Mouse (Mus musculus): ENCODE data around the gene Rmdn3. TPM values are rescaled to one million over a fixed set of nuclear protein-coding genes. Genes with fewer than 3 reads are reported as not detected.

Rmdn3 gene
- total and polyA plus RNA-seq, 3 experiments = 41.8 to 59.1 (median 49.9) TPM

DNA sequence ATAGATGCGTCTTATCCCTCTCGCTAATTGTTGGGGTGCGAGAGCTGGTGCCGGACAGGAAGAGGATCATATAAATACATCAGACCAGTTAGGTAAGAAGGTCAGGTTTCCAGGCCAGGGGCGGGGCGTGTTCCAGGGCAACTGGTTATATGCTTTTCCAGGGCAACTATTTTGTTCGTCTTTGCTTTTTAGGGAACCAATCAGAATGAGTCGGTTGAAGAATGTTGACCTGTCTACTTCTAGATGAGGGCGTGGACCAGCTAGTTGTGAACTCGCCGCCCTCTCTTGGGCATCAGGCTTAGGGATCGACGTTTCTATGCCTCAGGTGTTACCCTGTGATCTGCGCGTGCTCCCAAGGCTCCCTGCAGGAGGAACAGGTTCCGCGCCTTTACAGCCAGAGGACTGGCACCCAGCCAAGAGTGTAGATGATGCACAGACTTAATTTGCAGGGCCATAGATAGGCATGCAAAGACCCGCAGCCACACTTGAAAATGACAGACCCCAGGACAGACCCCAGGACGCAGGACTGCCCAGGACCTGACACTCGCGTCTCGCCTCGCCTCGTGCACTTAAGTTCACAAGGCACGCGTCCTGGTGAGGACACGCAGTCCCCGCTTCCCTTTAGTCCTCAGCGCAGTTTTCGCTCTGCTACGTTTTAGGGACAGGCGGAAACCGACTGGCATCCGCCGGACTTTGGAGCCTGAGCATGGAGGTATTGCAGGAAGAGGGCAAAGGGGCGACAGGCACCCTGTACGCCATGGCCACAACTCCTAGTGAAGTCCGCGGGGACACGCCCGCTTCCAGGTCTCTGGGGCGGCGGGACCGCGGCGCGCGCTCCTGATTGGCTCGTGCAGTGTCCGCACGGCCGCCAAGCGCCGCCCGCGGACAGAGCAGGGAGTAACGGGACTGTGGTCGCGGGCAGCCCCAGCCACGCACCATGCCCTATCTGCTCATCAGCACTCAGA lies 10.3 kb upstream of the Rmdn3 start, which contains the start of gene Gchfr:
TSS of gene Gchfr (plus strand) at position 873 of the 965 bp plus-strand sequence.
- Histone ChIP-seq H3K4me3 (replicated peaks in 1 of 3; ENCODE audit: low read depth in 2 of 3, low read length in 2 of 3, poor library complexity in 1 of 3) (peak within 1 kb of the TSS; percentile 30 to 57 (median 37)), H3K27ac (ENCODE audit: insufficient read depth, low read depth) (no peak within 1 kb of the TSS), H3K9ac (ENCODE audit: insufficient read depth, low read depth) (no peak within 1 kb of the TSS; the same call in 1 of the 2 replicates), H3K4me2 (ENCODE audit: insufficient read depth, low read depth, poor library complexity, severe bottlenecking) (peak within 1 kb of the TSS; percentile 74), H3K79me2 (replicated peaks; ENCODE audit: control insufficient read depth, extremely low read depth, insufficient read depth, poor library complexity, severe bottlenecking) (no peaks in the 10 kb centered on the region), H3K4me1 (ENCODE audit: control insufficient read depth in 1 of 2, insufficient read depth in 2 of 2) (peaks cover 17 to 57% of the 10 kb centered on the region in 2 experiments), H3K27me3 (replicated peaks) (peaks cover 10% of the 10 kb centered on the region), H3K36me3 (replicated peaks in 1 of 2; ENCODE audit: control insufficient read depth in 1 of 2, insufficient read depth in 1 of 2, low read length in 1 of 2) (peaks cover 0 to 5% of the 10 kb centered on the region in 2 experiments), H3K9me3 (replicated peaks; ENCODE audit: low read length) (peaks cover 8% of the 10 kb centered on the region)
- DNase-seq (ENCODE audit: extremely low read depth) = no peak
- dilution Hi-C loops (cut with MboI; ENCODE audit: extremely low pct_ligation_motif_present, extremely low pct_unique_long_range_greater_than_20kb, low sequenced_read_pairs) (no loop called here), in situ Hi-C loops (cut with MboI; ENCODE audit: low pct_ligation_motif_present, low pct_unique_long_range_greater_than_20kb, low sequenced_read_pairs) (no loop called here)
- TF ChIP-seq E2F4 (IDR thresholded peaks at IDR 0.05; ENCODE audit: insufficient replicate concordance, low read depth, low read length) = no peak
- TF ChIP-seq ZKSCAN1 (IDR thresholded peaks at IDR 0.05; ENCODE audit: borderline replicate concordance, low read depth, low read length) = no peak
- TF ChIP-seq SMC3 (IDR thresholded peaks at IDR 0.05; ENCODE audit: low read depth, low read length) = peak; percentile 7; the same call in 1 of the 2 replicates
- TF ChIP-seq UBTF (IDR thresholded peaks at IDR 0.05; ENCODE audit: low read depth, low read length) = no peak
- TF ChIP-seq CHD1 (IDR thresholded peaks at IDR 0.05; ENCODE audit: low read depth, low read length) = no peak
- no peak for TF ChIP-seq ELF1 (IDR thresholded peaks at IDR 0.05; ENCODE audit: low read depth, low read length)
- TF ChIP-seq TCF12 (IDR thresholded peaks at IDR 0.05; ENCODE audit: low read depth, low read length) = 0 out of 2 replicates have a peak, but pooled peaks have one; percentile 32
- peak; percentile 66; the same call in 1 of the 2 replicates for TF ChIP-seq MAX (IDR thresholded peaks at IDR 0.05; ENCODE audit: low read length)
- TF ChIP-seq RCOR1 (conservative IDR thresholded peaks at IDR 0.05; ENCODE audit: low read depth, low read length) = no peak
- TF ChIP-seq POLR2AphosphoS2 (IDR thresholded peaks at IDR 0.05; ENCODE audit: low read depth, low read length) = no peak
- TF ChIP-seq ZC3H11A (IDR thresholded peaks at IDR 0.05; ENCODE audit: low read depth, low read length) = no peak
- TF ChIP-seq NRF1 (IDR thresholded peaks at IDR 0.05; ENCODE audit: low read depth, low read length) = peak; percentile 26; the same call in 1 of the 2 replicates
- TF ChIP-seq ZNF384 (IDR thresholded peaks at IDR 0.05; ENCODE audit: low read depth, low read length) = no peak
- TF ChIP-seq POLR2A (IDR thresholded peaks at IDR 0.05; ENCODE audit: low read depth, low read length) = no peak
- no peak for TF ChIP-seq KAT2A (IDR thresholded peaks at IDR 0.05; ENCODE audit: insufficient replicate concordance, low read length)
- no peak for TF ChIP-seq CHD2 (IDR thresholded peaks at IDR 0.05; ENCODE audit: low read length)
- no peak for TF ChIP-seq ZMIZ1 (IDR thresholded peaks at IDR 0.05; ENCODE audit: low read depth, low read length)
- no peak for TF ChIP-seq USF1 (IDR thresholded peaks at IDR 0.05; ENCODE audit: low read depth, low read length)
- TF ChIP-seq HCFC1 (IDR thresholded peaks at IDR 0.05; ENCODE audit: low read depth, low read length) = no peak
- TF ChIP-seq JUND (conservative IDR thresholded peaks at IDR 0.05; ENCODE audit: low read depth, low read length) = no peak
- TF ChIP-seq TBP (conservative IDR thresholded peaks at IDR 0.05; ENCODE audit: low read depth, low read length) = no peak
- TF ChIP-seq NELFE (IDR thresholded peaks at IDR 0.05; ENCODE audit: low read depth, low read length) = no peak
- TF ChIP-seq CTCF (conservative IDR thresholded peaks at IDR 0.05 in 1 of 2, IDR thresholded peaks at IDR 0.05 in 1 of 2; ENCODE audit: low read depth in 2 of 2, low read length in 2 of 2) = 0 out of 4 replicates have a peak, but pooled peaks of 1 of the 2 experiments have one; percentile 14
- TF ChIP-seq JUN (IDR thresholded peaks at IDR 0.05; ENCODE audit: insufficient read depth, low read depth, low read length) = no peak
- TF ChIP-seq GABPA (IDR thresholded peaks at IDR 0.05; ENCODE audit: insufficient replicate concordance, low read depth, low read length) = no peak
- no peak for TF ChIP-seq RAD21 (IDR thresholded peaks at IDR 0.05; ENCODE audit: low read depth, low read length)
- no peak for TF ChIP-seq MYC (IDR thresholded peaks at IDR 0.05; ENCODE audit: low read depth, low read length)
- TF ChIP-seq BHLHE40 (IDR thresholded peaks at IDR 0.05; ENCODE audit: low read depth, low read length) = no peak
- peak; percentile 23; the same call in 1 of the 2 replicates for TF ChIP-seq IRF4 (IDR thresholded peaks at IDR 0.05; ENCODE audit: low read depth, low read length)
- TF ChIP-seq EP300 (IDR thresholded peaks at IDR 0.05; ENCODE audit: low read length) = no peak
- no peak for TF ChIP-seq PAX5 (IDR thresholded peaks at IDR 0.05; ENCODE audit: low read length)
- no peak for TF ChIP-seq MEF2A (IDR thresholded peaks at IDR 0.05; ENCODE audit: borderline replicate concordance, low read depth, low read length)
- TF ChIP-seq ETS1 (conservative IDR thresholded peaks at IDR 0.05; ENCODE audit: low read depth, low read length) = no peak
- TF ChIP-seq SIN3A (IDR thresholded peaks at IDR 0.05; ENCODE audit: low read length) = peak; percentile 85
- TF ChIP-seq MAZ (IDR thresholded peaks at IDR 0.05; ENCODE audit: low read depth, low read length) = no peak
- TF ChIP-seq USF2 (conservative IDR thresholded peaks at IDR 0.05; ENCODE audit: low read depth, low read length) = no peak
- no peak for TF ChIP-seq MAFK (IDR thresholded peaks at IDR 0.05; ENCODE audit: insufficient replicate concordance, low read length)
- TF ChIP-seq MXI1 (IDR thresholded peaks at IDR 0.05; ENCODE audit: low read depth, low read length) = peak; percentile 43; the same call in 1 of the 2 replicates
